Mouse (Mus musculus) stomach, embryonic 15.5 days (tissue): ENCODE data around the gene Serpina1e. TPM values are rescaled to one million over a fixed set of nuclear protein-coding genes. Genes with fewer than 3 reads are reported as not detected.
"Not testable (repeated sequence)": the region's sequence is repeated elsewhere in the genome, so short reads cannot be mapped to it uniquely, and the experiment has no call there.

Experiments used
- ATAC-seq: fragments of 200-750 bp; cut with Nextera tagmentation; 2 replicates; pipeline ENCODE4 v1.8.0; 2017; ENCODE audit warnings: low read depth, moderate number of reproducible peaks, moderate TSS enrichment; ENCODE audit not compliant: insufficient read depth, low FRiP score
- H3K27ac ChIP-seq: fragments of 300-500 bp; sonication (generic); 2 replicates; pipeline ENCODE4 v1.5.1; 2015; ENCODE audit warnings: mild to moderate bottlenecking, inconsistent platforms
- H3K27me3 ChIP-seq: fragments of 300-500 bp; sonication (generic); replicated peaks from 2 replicates; pipeline ENCODE4 v1.6.1; 2015; ENCODE audit warnings: inconsistent platforms
- H3K36me3 ChIP-seq: fragments of 300-500 bp; sonication (generic); 2 replicates; pipeline ENCODE4 v1.6.1; 2015; ENCODE audit warnings: inconsistent platforms
- H3K4me1 ChIP-seq: fragments of 300-500 bp; sonication (generic); 2 replicates; pipeline ENCODE4 v1.6.1; 2015; ENCODE audit warnings: inconsistent platforms
- H3K4me2 ChIP-seq: fragments of 300-500 bp; sonication (generic); 2 replicates; pipeline ENCODE4 v1.6.1; 2015; ENCODE audit warnings: mild to moderate bottlenecking, inconsistent platforms
- H3K4me3 ChIP-seq: fragments of 300-500 bp; sonication (generic); replicated peaks from 2 replicates; pipeline ENCODE4 v1.5.1; 2015; ENCODE audit warnings: inconsistent platforms
- H3K9ac ChIP-seq: fragments of 300-500 bp; sonication (generic); 2 replicates; pipeline ENCODE4 v1.6.1; 2015; ENCODE audit warnings: inconsistent platforms
- H3K9me3 ChIP-seq: fragments of 300-500 bp; sonication (generic); 2 replicates; pipeline ENCODE4 v1.6.1; 2016; ENCODE audit warnings: inconsistent platforms
- WGBS: fragments of 180-500 bp; shearing (Covaris S2); methylation state at CpG from one replicate; pipeline ENCODE4 v1.1.7; 2015; 5-methylcytosine and 5-hydroxymethylcytosine counted together
- polyA plus RNA-seq: library from polyadenylated mRNA; unstranded; fragments of >200 nt; fragmentation: Nextera tagmentation; extraction: Ambion mirVana; gene quantifications from 2 replicates; pipeline ENCODE4 v1.2.1, GENCODE M21; 2015

Gene Serpina1e
- polyA plus RNA-seq, 1 experiment from 2014 or later: 20.6 TPM

GRCm38 (mm10) chr12:103956555-103956954 is 2.2 kb downstream of the Serpina1e start:
- not testable (repeated sequence) for H3K4me2 ChIP-seq, H3K4me1 ChIP-seq, H3K27ac ChIP-seq, H3K27me3 ChIP-seq, H3K36me3 ChIP-seq, H3K9me3 ChIP-seq, ATAC-seq, H3K9ac ChIP-seq, H3K4me3 ChIP-seq
- WGBS: 48% methylated on average over 2 of the region's 2 CpGs

- H3K27me3 ChIP-seq, H3K36me3 ChIP-seq, H3K4me2 ChIP-seq, ATAC-seq, H3K9ac ChIP-seq, H3K9me3 ChIP-seq, H3K4me3 ChIP-seq, H3K27ac ChIP-seq, H3K4me1 ChIP-seq: not testable (repeated sequence)
- WGBS: 59% methylated on average over 3 of the region's 3 CpGs
These were observed 5.8 kb downstream of the Serpina1e start for GRCm38 (mm10) chr12:103952972-103953371.

- H3K4me1 ChIP-seq: no peaks in the 10 kb centered on the region
- WGBS: 84% methylated on average over 4 of the region's 4 CpGs
- H3K9me3 ChIP-seq: no peaks in the 10 kb centered on the region
- no peak overlapping the region for H3K4me2 ChIP-seq
- ATAC-seq: no peak
- no peak overlapping the region for H3K4me3 ChIP-seq
- H3K27ac ChIP-seq: no peak overlapping the region
- no peaks in the 10 kb centered on the region for H3K36me3 ChIP-seq
- no peak overlapping the region for H3K9ac ChIP-seq
- H3K27me3 ChIP-seq: no peaks in the 10 kb centered on the region
These were observed 12.5 kb downstream of the Serpina1e start for GRCm38 (mm10) chr12:103946243-103946642.

- H3K4me3 ChIP-seq, ATAC-seq, H3K27ac ChIP-seq, H3K9ac ChIP-seq, H3K4me1 ChIP-seq, H3K27me3 ChIP-seq, H3K4me2 ChIP-seq, H3K36me3 ChIP-seq, H3K9me3 ChIP-seq: not testable (repeated sequence)
- WGBS: 90% methylated on average over 12 of the region's 16 CpGs
These were observed 49.6 kb downstream of the Serpina1e start for GRCm38 (mm10) chr12:103909181-103909580.

GRCm38 (mm10) chr12:103907746-103908145 is 51.0 kb downstream of the Serpina1e start:
- H3K4me3 ChIP-seq, H3K9me3 ChIP-seq, H3K9ac ChIP-seq, H3K27me3 ChIP-seq, H3K4me1 ChIP-seq, H3K4me2 ChIP-seq, H3K36me3 ChIP-seq, ATAC-seq, H3K27ac ChIP-seq: not testable (repeated sequence)
- whole genome bisulfite sequencing: 32% methylated on average over 1 of the region's 1 CpGs

- H3K9me3 ChIP-seq, H3K9ac ChIP-seq, ATAC-seq, H3K4me3 ChIP-seq, H3K4me1 ChIP-seq, H3K27ac ChIP-seq, H3K4me2 ChIP-seq, H3K27me3 ChIP-seq, H3K36me3 ChIP-seq: not testable (repeated sequence)
- 61% methylated on average over 4 of the region's 4 CpGs for whole genome bisulfite sequencing
These were observed 53.9 kb downstream of the Serpina1e start, which contains the start of gene Serpina1c for GRCm38 (mm10) chr12:103904837-103905340. TSS of gene Serpina1c (minus strand) at chr12:103904887.

GRCm38 (mm10) chr12:103901929-103902328 is 56.8 kb downstream of the Serpina1e start:
- 83% methylated on average over 3 of the region's 3 CpGs for WGBS
- H3K4me3 ChIP-seq, H3K9me3 ChIP-seq, H3K27ac ChIP-seq, H3K4me1 ChIP-seq, H3K4me2 ChIP-seq, H3K9ac ChIP-seq, H3K27me3 ChIP-seq, H3K36me3 ChIP-seq, ATAC-seq: not testable (repeated sequence)

Other genes starting within 250 kb of the Serpina1e start
- 8.4 and 20.8 TPM in 2 replicates for gene Serpina1d, start 185.4 kb downstream of the Serpina1e start, polyA plus RNA-seq
- 32.1 and 70.2 TPM in 2 replicates for gene Serpina1b, start 128.6 kb downstream of the Serpina1e start, polyA plus RNA-seq
- 19.0 and 49.1 TPM in 2 replicates for gene Serpina1a, start 95.4 kb downstream of the Serpina1e start, polyA plus RNA-seq
- 24.9 and 26.7 TPM in 2 replicates for gene Serpina1c, start 54.1 kb downstream of the Serpina1e start, polyA plus RNA-seq
- gene Serpina11, start 31.0 kb upstream of the Serpina1e start, polyA plus RNA-seq: 0.21 and 0.87 TPM in 2 replicates
- gene Serpina9, start 54.8 kb upstream of the Serpina1e start, polyA plus RNA-seq: not detected in 2 replicates
- not detected in 2 replicates for gene Serpina12, start 85.5 kb upstream of the Serpina1e start, polyA plus RNA-seq
- 0.05 TPM in 1 of 2 replicates, not detected in the other for gene Serpina5, start 142.1 kb upstream of the Serpina1e start, polyA plus RNA-seq
- not detected in 2 replicates for gene Serpina3a, start 153.7 kb upstream of the Serpina1e start, polyA plus RNA-seq
- not detected in 2 replicates for gene Serpina3b, start 169.0 kb upstream of the Serpina1e start, polyA plus RNA-seq
- gene Serpina3c, start 194.9 kb upstream of the Serpina1e start, polyA plus RNA-seq: not detected in 2 replicates